Mouse (Mus musculus) heart, embryonic 12.5 days (tissue): ENCODE data around the gene Lypd5. TPM values are rescaled to one million over a fixed set of nuclear protein-coding genes. Genes with fewer than 3 reads are reported as not detected.

ENCODE experiments used
- ATAC-seq: fragments of 200-750 bp; cut with Nextera tagmentation; 2 replicates; pipeline ENCODE4 v1.8.0; 2017; ENCODE audit warnings: moderate TSS enrichment, moderate library complexity; ENCODE audit not compliant: insufficient number of reproducible peaks, low FRiP score
- H3K27ac ChIP-seq: fragments of 300-500 bp; sonication (generic); 2 replicates; pipeline ENCODE4 v1.5.1; 2016; ENCODE audit warnings: mild to moderate bottlenecking, moderate library complexity; ENCODE audit not compliant: poor library complexity, severe bottlenecking
- H3K27me3 ChIP-seq: fragments of 300-500 bp; sonication (generic); replicated peaks from 2 replicates; pipeline ENCODE4 v1.6.1; 2016; ENCODE audit warnings: mild to moderate bottlenecking, moderate library complexity
- H3K36me3 ChIP-seq: fragments of 300-500 bp; sonication (generic); 2 replicates; pipeline ENCODE4 v1.6.1; 2016; ENCODE audit warnings: mild to moderate bottlenecking, moderate library complexity
- H3K4me1 ChIP-seq: fragments of 300-500 bp; sonication (generic); replicated peaks from 2 replicates; pipeline ENCODE4 v1.6.1; 2016; ENCODE audit warnings: mild to moderate bottlenecking
- H3K4me2 ChIP-seq: fragments of 300-500 bp; sonication (generic); 2 replicates; pipeline ENCODE4 v1.6.1; 2016; ENCODE audit warnings: mild to moderate bottlenecking, moderate library complexity
- H3K4me3 ChIP-seq: fragments of 300-500 bp; sonication (generic); 2 replicates; pipeline ENCODE4 v1.5.1; 2016; ENCODE audit warnings: mild to moderate bottlenecking
- H3K9ac ChIP-seq: fragments of 300-500 bp; sonication (generic); 2 replicates; pipeline ENCODE4 v1.6.1; 2016; ENCODE audit warnings: mild to moderate bottlenecking, moderate library complexity
- H3K9me3 ChIP-seq: fragments of 300-500 bp; sonication (generic); replicated peaks from 2 replicates; pipeline ENCODE4 v1.6.1; 2016; ENCODE audit warnings: mild to moderate bottlenecking, moderate library complexity
- WGBS: fragments of 180-500 bp; shearing (Covaris S2); methylation state at CpG from one replicate; pipeline ENCODE4 v1.1.7; 2016; 5-methylcytosine and 5-hydroxymethylcytosine counted together
- polyA plus RNA-seq: library from polyadenylated mRNA; unstranded; fragments of >200 nt; fragmentation: Nextera tagmentation; extraction: Ambion mirVana; gene quantifications from 2 replicates; pipeline ENCODE4 v1.2.1, GENCODE M21; 2016

Gene Lypd5
- polyA plus RNA-seq, 1 experiment from 2014 or later, result not detected

GRCm38 (mm10) chr7:24387059-24387556 is 38.1 kb downstream of the Lypd5 start:
- Histone ChIP-seq H3K9ac (0 out of 2 replicates have a peak overlapping the region, but pooled peaks have one; percentile 25), H3K4me2 (no peak overlapping the region), H3K36me3 (no peaks in the 10 kb centered on the region), H3K27me3 (peaks cover 12% of the 10 kb centered on the region; the same call in 1 of the 2 replicates), H3K4me3 (no peak overlapping the region), H3K4me1 (0 out of 2 replicates have a peak, but pooled peaks cover 4% of the 10 kb centered on the region), H3K9me3 (no peaks in the 10 kb centered on the region), H3K27ac (no peak overlapping the region)
- ATAC-seq, result no peak
- WGBS, result 65% methylated on average over 10 of the region's 10 CpGs

GRCm38 (mm10) chr7:24389516-24390187 is 40.7 kb downstream of the Lypd5 start:
- no peaks in the 10 kb centered on the region for H3K27me3 ChIP-seq
- H3K36me3 ChIP-seq, result no peaks in the 10 kb centered on the region
- WGBS, result 65% methylated on average over 13 of the region's 13 CpGs
- peaks cover 6% of the 10 kb centered on the region; the same call in 1 of the 2 replicates for H3K4me1 ChIP-seq
- H3K9me3 ChIP-seq, result no peaks in the 10 kb centered on the region
- no peak overlapping the region for H3K4me3 ChIP-seq
- H3K9ac ChIP-seq, result no peak overlapping the region
- H3K27ac ChIP-seq, result no peak overlapping the region
- H3K4me2 ChIP-seq, result no peak overlapping the region
- ATAC-seq, result no peak

- no peak for ATAC-seq
- Histone ChIP-seq H3K36me3 (no peaks in the 10 kb centered on the region), H3K27ac (no peak overlapping the region), H3K4me1 (peaks cover 7% of the 10 kb centered on the region; the same call in 1 of the 2 replicates), H3K4me3 (no peak overlapping the region), H3K4me2 (no peak overlapping the region), H3K27me3 (no peaks in the 10 kb centered on the region), H3K9me3 (no peaks in the 10 kb centered on the region), H3K9ac (no peak overlapping the region)
- 68% methylated on average over 7 of the region's 7 CpGs for WGBS
These were observed 41.5 kb downstream of the Lypd5 start for GRCm38 (mm10) chr7:24390512-24390911.

GRCm38 (mm10) chr7:24391077-24391476 is 42.1 kb downstream of the Lypd5 start:
- Histone ChIP-seq H3K4me3 (no peak overlapping the region), H3K9me3 (no peaks in the 10 kb centered on the region), H3K27me3 (no peaks in the 10 kb centered on the region), H3K27ac (no peak overlapping the region), H3K4me1 (peaks cover 7% of the 10 kb centered on the region; the same call in 1 of the 2 replicates), H3K4me2 (no peak overlapping the region), H3K9ac (no peak overlapping the region), H3K36me3 (no peaks in the 10 kb centered on the region)
- 34% methylated on average over 5 of the region's 5 CpGs for WGBS
- ATAC-seq, result no peak

GRCm38 (mm10) chr7:24391687-24392086 is 42.7 kb downstream of the Lypd5 start:
- no peak overlapping the region for H3K4me2 ChIP-seq
- no peak overlapping the region for H3K27ac ChIP-seq
- no peaks in the 10 kb centered on the region for H3K9me3 ChIP-seq
- H3K27me3 ChIP-seq, result no peaks in the 10 kb centered on the region
- H3K36me3 ChIP-seq, result no peaks in the 10 kb centered on the region
- 62% methylated on average over 2 of the region's 2 CpGs for WGBS
- ATAC-seq, result no peak
- H3K4me3 ChIP-seq, result no peak overlapping the region
- no peak overlapping the region for H3K9ac ChIP-seq
- H3K4me1 ChIP-seq, result peaks cover 7% of the 10 kb centered on the region; the same call in 1 of the 2 replicates

- Histone ChIP-seq H3K4me2 (no peak overlapping the region), H3K27me3 (no peaks in the 10 kb centered on the region), H3K27ac (no peak overlapping the region), H3K9ac (no peak overlapping the region), H3K4me3 (no peak overlapping the region), H3K9me3 (no peaks in the 10 kb centered on the region), H3K4me1 (peaks cover 3% of the 10 kb centered on the region; the same call in 1 of the 2 replicates), H3K36me3 (no peaks in the 10 kb centered on the region)
- ATAC-seq, result no peak
- 75% methylated on average over 3 of the region's 3 CpGs for WGBS
These were observed 45.1 kb downstream of the Lypd5 start for GRCm38 (mm10) chr7:24394054-24394453.

GRCm38 (mm10) chr7:24394475-24395161 is 45.6 kb downstream of the Lypd5 start:
- no peak overlapping the region for H3K4me2 ChIP-seq
- peaks cover 3% of the 10 kb centered on the region; the same call in 1 of the 2 replicates for H3K4me1 ChIP-seq
- no peak overlapping the region; the same call in 1 of the 2 replicates for H3K9ac ChIP-seq
- no peak for ATAC-seq
- H3K4me3 ChIP-seq, result no peak overlapping the region
- no peak overlapping the region for H3K27ac ChIP-seq
- H3K36me3 ChIP-seq, result no peaks in the 10 kb centered on the region
- H3K9me3 ChIP-seq, result no peaks in the 10 kb centered on the region
- no peaks in the 10 kb centered on the region for H3K27me3 ChIP-seq
- WGBS, result 61% methylated on average over 15 of the region's 15 CpGs

GRCm38 (mm10) chr7:24396832-24397231 is 47.8 kb downstream of the Lypd5 start:
- no peak overlapping the region for H3K4me3 ChIP-seq
- no peaks in the 10 kb centered on the region for H3K9me3 ChIP-seq
- WGBS, result 69% methylated on average over 11 of the region's 11 CpGs
- no peak overlapping the region for H3K27ac ChIP-seq
- no peak for ATAC-seq
- no peak overlapping the region for H3K4me2 ChIP-seq
- no peaks in the 10 kb centered on the region for H3K36me3 ChIP-seq
- H3K27me3 ChIP-seq, result no peaks in the 10 kb centered on the region
- peaks cover 3% of the 10 kb centered on the region; the same call in 1 of the 2 replicates for H3K4me1 ChIP-seq
- no peak overlapping the region for H3K9ac ChIP-seq

- Histone ChIP-seq H3K4me2 (no peak overlapping the region), H3K9ac (no peak overlapping the region), H3K4me3 (no peak overlapping the region), H3K27me3 (no peaks in the 10 kb centered on the region), H3K4me1 (peaks cover 3% of the 10 kb centered on the region; the same call in 1 of the 2 replicates), H3K27ac (no peak overlapping the region), H3K36me3 (peaks cover 12% of the 10 kb centered on the region), H3K9me3 (peaks cover 6% of the 10 kb centered on the region)
- no peak for ATAC-seq
- WGBS, result 89% methylated on average over 8 of the region's 8 CpGs
These were observed 49.4 kb downstream of the Lypd5 start for GRCm38 (mm10) chr7:24398364-24398913.

- Histone ChIP-seq H3K4me2 (peak within 1 kb of the TSS; percentile 74), H3K4me1 (peaks cover 3% of the 10 kb centered on the region; the same call in 1 of the 2 replicates), H3K9ac (peak within 1 kb of the TSS; percentile 78), H3K27ac (peak within 1 kb of the TSS; percentile 95), H3K4me3 (peak within 1 kb of the TSS; percentile 59), H3K27me3 (no peaks in the 10 kb centered on the region), H3K36me3 (peaks cover 21% of the 10 kb centered on the region), H3K9me3 (peaks cover 6% of the 10 kb centered on the region)
- peak; percentile 96 for ATAC-seq
- 2% methylated on average over 66 of the region's 66 CpGs for whole genome bisulfite sequencing
These were observed 50.5 kb downstream of the Lypd5 start, which contains the start of gene Smg9 for GRCm38 (mm10) chr7:24399256-24400081. Smg9 (plus strand) TSS chr7:24399619.
